Mouse (Mus musculus): ENCODE data around the gene Masp1.

Gene Masp1

DNA sequence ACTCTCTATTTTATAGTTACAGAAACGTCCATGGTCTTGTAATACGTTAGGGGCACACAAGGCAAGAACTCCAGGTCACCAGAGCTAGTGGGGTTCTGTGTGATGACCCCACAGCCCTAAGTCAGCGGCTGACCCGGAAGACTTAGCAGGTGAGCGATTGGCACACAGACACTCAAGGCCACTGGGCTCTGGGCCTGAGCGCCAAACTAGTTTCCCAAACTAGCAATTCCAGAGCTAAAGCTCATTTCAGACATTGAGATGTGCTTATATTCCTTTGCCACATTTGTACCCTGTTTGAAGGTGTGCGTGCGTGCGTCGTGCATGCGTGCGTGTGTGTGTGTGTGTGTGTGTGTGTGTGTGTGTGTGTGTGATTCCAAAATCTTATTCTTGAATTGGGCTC is 37.8 kb downstream of the Masp1 start:
- in situ Hi-C loops (cut with MboI; ENCODE audit: low pct_unique_long_range_greater_than_20kb in 1 of 2, low sequenced_read_pairs in 2 of 2, unreplicated experiment in 1 of 2): no loop called here

DNA sequence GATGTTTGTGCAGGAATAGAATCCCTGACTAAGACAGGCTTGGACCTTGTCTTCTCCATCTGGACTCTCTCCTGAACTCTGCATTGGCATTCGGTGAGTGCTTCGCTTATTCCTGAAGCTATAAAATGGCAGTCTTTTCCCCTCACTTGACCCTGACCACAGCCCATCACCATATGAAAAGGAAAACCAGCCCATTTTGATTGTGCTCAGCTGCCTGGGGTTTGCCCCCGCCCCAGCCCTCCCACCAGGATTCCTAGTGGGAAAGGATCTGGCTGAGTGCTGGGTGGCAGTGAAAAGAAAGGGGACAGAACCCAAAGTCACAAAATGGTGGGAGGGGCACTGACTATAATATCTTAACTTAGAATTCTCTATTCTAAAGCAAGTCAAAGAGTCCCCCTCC is 38.4 kb downstream of the Masp1 start:
- in situ Hi-C loops (cut with MboI; ENCODE audit: low pct_unique_long_range_greater_than_20kb in 1 of 2, low sequenced_read_pairs in 2 of 2, unreplicated experiment in 1 of 2): no loop called here

GRCm38 (mm10) chr16:23479872-23480603 is 40.6 kb downstream of the Masp1 start:
- in situ Hi-C loops (cut with MboI; ENCODE audit: low pct_unique_long_range_greater_than_20kb in 1 of 2, low sequenced_read_pairs in 2 of 2, unreplicated experiment in 1 of 2): no loop called here

DNA sequence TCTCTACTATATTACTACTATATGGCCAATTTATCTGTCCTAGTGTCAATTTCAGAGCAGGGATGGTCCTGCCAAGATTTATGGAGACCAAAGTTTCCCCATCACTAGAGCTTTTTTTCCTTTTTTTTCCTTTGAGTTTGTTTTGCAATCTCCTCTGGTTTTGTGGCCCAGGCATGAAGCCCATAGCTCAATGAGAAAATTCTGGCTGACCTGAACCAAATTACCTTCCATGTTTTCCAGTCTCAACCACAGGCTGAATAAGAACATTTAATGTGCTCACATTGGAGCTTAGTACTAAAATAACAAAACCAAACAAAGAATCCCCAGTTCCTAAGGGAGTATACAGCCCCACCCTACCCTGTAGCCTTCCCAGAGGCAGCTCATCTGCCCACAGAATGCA is 44.0 kb downstream of the Masp1 start:
- in situ Hi-C loops (cut with MboI; ENCODE audit: low pct_unique_long_range_greater_than_20kb in 1 of 2, low sequenced_read_pairs in 2 of 2, unreplicated experiment in 1 of 2): no loop called here

GRCm38 (mm10) chr16:23475651-23476050 is 45.0 kb downstream of the Masp1 start:
- in situ Hi-C loops (cut with MboI; ENCODE audit: low pct_unique_long_range_greater_than_20kb in 1 of 2, low sequenced_read_pairs in 2 of 2, unreplicated experiment in 1 of 2): no loop called here

- in situ Hi-C loops (cut with MboI; ENCODE audit: low pct_unique_long_range_greater_than_20kb in 1 of 2, low sequenced_read_pairs in 2 of 2, unreplicated experiment in 1 of 2): no loop called here
Observed at GRCm38 (mm10) chr16:23472046-23472445, 48.6 kb downstream of the Masp1 start.

- in situ Hi-C loops (cut with MboI; ENCODE audit: low pct_unique_long_range_greater_than_20kb in 1 of 2, low sequenced_read_pairs in 2 of 2, unreplicated experiment in 1 of 2): no loop called here
Observed at GRCm38 (mm10) chr16:23471551-23471950, 49.1 kb downstream of the Masp1 start.

DNA sequence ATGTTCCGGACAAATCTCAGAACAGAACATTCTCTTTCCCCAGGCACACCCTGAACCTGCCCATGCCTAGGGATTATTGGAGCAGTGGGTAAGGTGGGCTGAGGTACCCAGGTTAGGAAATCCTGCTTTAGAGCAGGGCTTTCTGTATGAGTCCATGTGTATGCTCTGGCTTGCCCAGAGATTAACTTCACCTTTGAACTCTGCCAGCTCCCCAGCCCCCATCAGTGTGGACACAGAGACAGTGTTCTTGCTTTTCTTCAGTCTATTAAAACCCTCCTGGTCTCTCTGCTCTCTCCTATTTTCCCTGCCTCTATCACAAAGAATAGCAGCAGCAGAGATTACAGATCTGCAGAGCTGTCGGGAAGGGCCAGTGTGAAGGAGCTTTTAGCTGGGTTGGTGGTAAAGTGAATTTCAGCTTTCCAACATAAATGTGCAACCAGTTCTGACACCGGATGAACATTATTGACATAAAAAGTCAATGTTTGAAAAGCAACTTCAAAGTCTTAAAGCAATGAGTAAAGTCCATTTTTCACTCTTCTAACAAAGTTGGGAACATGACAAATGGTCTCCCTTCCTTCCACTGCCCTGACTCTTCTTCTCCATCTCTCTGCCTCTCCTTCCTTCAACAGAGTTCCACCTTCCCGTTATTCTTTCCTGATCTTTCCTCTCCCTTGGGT is 56.8 kb downstream of the Masp1 start:
- in situ Hi-C loops (cut with MboI; ENCODE audit: low pct_unique_long_range_greater_than_20kb in 1 of 2, low sequenced_read_pairs in 2 of 2, unreplicated experiment in 1 of 2): no loop called here

DNA sequence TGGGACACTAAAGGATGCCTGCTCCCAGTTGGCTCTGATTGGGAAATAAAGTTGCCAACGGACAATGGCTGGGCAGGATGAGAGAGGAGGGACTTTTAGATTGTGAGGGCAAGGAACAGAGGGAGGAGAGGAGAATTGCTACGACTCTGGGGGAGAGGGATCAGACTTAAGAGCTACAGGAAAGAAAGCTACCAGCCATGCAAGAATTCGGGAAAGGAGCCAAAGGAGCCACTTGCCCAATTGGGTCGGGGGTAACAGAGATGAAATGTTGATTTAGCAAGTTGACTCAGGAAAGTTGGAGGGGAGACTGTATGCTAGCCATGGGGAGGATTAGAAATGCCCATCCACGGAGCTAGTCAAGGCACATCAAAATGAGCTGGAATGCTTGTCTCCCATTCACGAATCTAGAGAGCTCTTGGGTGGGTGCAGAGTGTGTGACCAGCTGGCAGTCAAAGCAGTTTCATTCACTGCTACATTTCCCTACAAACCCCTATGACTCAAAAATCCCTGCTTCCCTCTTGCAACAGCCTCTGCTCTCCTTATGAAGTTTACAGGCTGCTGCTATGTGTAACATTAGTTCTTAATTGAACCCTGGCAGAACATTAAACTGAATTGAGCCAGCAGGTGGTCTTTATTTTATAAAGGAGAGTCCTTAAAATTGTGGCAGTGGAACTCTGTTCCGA is 61.6 kb downstream of the Masp1 start:
- in situ Hi-C loops (cut with MboI; ENCODE audit: low pct_unique_long_range_greater_than_20kb in 1 of 2, low sequenced_read_pairs in 2 of 2, unreplicated experiment in 1 of 2): loop anchor here (10.0 kb wide), 3 partner anchors 86 to 496 kb away; no protein-coding TSS in a partner anchor

GRCm38 (mm10) chr16:23457338-23457737 is 63.3 kb downstream of the Masp1 start:
- in situ Hi-C loops (cut with MboI; ENCODE audit: low pct_unique_long_range_greater_than_20kb in 1 of 2, low sequenced_read_pairs in 2 of 2, unreplicated experiment in 1 of 2): loop anchor here (10.0 kb wide), 3 partner anchors 87 to 497 kb away; no protein-coding TSS in a partner anchor

DNA sequence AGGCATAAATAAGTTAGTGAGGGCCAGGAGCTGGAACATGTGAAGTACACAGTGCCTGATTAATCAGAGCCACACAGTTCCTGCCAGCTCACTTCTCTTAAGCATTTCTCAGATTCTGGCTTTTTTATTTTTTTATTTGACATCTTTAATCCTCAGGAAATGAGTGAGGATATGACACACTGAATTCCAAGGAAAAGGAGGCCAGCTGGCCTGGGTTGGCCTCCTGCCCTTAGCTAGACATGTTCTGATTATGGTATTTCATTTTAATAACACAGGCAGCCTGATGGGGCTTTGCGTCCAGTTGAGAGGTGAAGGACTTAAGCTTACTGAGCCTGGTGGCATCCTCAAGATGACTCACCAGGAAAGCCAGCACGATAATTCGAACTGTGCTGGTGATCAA is 64.1 kb downstream of the Masp1 start:
- in situ Hi-C loops (cut with MboI; ENCODE audit: low pct_unique_long_range_greater_than_20kb in 1 of 2, low sequenced_read_pairs in 2 of 2, unreplicated experiment in 1 of 2): loop anchor here (10.0 kb wide), 3 partner anchors 88 to 498 kb away; no protein-coding TSS in a partner anchor

GRCm38 (mm10) chr16:23454376-23454775 is 66.2 kb downstream of the Masp1 start:
- in situ Hi-C loops (cut with MboI; ENCODE audit: low pct_unique_long_range_greater_than_20kb in 1 of 2, low sequenced_read_pairs in 2 of 2, unreplicated experiment in 1 of 2): loop anchor here (10.0 kb wide), 3 partner anchors 90 to 500 kb away; no protein-coding TSS in a partner anchor

- in situ Hi-C loops (cut with MboI; ENCODE audit: low pct_unique_long_range_greater_than_20kb in 1 of 2, low sequenced_read_pairs in 2 of 2, unreplicated experiment in 1 of 2): loop anchor here (10.0 kb wide), 3 partner anchors 92 to 502 kb away; no protein-coding TSS in a partner anchor
Observed at GRCm38 (mm10) chr16:23452476-23452875, 68.1 kb downstream of the Masp1 start.

DNA sequence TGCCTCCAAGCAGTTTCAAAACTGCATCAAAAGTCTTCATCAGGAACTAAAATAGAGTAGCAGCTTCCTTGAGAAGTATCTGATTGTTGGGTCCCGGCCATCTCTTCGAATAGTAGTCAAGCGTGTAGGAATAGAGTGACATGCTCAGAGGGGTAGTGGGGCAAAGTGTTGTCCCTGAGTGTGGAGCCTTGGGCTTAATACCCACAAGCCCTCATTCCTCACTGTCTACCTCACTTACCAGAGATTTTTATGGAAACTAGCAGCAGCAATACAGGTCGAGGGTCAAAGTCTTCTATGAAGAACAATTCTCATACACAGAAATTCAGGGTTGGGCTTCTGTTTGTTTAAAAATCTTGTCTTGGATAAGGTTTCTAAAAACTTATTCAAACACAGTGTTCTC is 69.8 kb downstream of the Masp1 start:
- in situ Hi-C loops (cut with MboI; ENCODE audit: low pct_unique_long_range_greater_than_20kb in 1 of 2, low sequenced_read_pairs in 2 of 2, unreplicated experiment in 1 of 2): loop anchor here (10.0 kb wide), 3 partner anchors 94 to 504 kb away; no protein-coding TSS in a partner anchor

DNA sequence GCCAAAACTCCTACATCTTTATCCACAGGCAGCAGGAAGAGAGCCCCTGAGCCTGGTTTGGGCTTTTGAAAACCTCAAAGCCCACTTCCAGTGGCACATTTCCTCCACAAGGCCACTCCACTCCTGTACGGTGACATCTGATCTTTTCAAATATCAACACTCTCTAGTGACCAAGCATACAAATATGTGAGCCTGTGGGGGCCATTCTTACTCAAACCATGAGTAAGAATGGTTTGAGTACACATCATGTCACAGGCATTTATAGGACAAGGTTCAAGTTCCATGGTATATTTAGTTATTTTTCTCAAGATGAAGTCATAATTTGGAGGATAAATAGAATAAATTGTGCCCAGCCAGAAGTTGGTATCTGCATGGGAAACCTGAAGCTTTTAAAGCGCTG is 70.7 kb downstream of the Masp1 start:
- in situ Hi-C loops (cut with MboI; ENCODE audit: low pct_unique_long_range_greater_than_20kb in 1 of 2, low sequenced_read_pairs in 2 of 2, unreplicated experiment in 1 of 2): loop anchor here (10.0 kb wide), 4 partner anchors 95 to 505 kb away; partner anchors contain the start of gene Sst (in 1 of the 2)

DNA sequence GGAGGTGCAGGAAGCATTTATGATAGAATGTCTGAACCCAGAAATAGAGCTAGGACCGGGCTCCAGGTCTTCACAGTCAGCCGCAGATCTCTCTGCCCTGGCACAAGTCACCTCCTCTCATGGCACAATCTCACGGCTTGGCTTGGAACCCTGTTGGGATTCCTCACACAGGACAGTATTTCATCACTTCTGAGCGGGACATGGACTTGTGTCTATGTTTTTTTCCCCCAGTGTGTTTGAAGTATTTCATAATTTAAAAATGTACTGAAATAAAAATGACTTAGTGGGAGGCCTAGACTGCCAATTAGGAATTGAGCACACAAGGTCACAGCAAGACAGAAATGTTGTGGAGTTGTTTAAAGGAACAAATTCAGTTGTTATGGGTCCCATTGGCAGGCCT is 76.4 kb downstream of the Masp1 start:
- in situ Hi-C loops (cut with MboI; ENCODE audit: low pct_unique_long_range_greater_than_20kb in 1 of 2, low sequenced_read_pairs in 2 of 2, unreplicated experiment in 1 of 2): loop anchor here in 1 of 2 experiments (10.0 kb wide), 2 partner anchors 191 to 451 kb away; partner anchors contain the start of gene Sst

DNA sequence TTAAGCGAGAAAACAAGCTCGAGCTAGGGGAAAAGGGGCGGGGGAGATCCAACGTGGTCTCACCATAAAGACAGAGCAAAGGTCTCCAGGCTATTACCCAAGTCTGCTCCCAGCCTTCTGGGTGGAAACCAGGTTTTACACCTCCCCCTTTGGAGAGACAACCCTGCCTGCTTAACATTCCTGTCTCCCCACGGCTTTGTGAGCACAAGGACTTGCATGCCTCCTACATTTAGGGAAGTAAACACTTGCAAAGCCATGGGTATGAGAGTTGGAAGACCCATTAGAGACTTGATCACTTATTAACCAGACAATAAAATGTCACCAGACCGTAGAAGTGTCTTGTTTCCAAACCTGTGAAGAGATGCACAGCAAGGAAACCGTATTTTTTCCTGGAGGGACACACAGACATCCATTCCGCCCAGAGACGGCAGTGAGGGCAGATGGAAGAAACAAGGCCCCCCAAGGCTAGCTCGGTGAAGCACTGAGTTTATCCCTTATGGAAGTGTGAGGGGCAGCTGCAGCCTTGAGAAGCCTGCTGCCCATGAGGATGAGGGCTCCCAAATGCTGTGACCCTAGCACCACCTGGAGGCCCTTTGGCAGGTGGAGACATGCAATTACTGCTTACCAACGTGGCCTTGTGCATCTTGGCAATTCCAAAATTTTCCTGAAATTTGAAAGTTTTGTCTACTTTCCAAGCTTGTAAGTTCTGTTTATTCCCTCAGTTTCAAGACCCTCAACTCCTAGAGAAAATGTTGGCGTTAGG is 83.0 kb downstream of the Masp1 start:
- in situ Hi-C loops (cut with MboI; ENCODE audit: low pct_unique_long_range_greater_than_20kb in 1 of 2, low sequenced_read_pairs in 2 of 2, unreplicated experiment in 1 of 2): no loop called here

DNA sequence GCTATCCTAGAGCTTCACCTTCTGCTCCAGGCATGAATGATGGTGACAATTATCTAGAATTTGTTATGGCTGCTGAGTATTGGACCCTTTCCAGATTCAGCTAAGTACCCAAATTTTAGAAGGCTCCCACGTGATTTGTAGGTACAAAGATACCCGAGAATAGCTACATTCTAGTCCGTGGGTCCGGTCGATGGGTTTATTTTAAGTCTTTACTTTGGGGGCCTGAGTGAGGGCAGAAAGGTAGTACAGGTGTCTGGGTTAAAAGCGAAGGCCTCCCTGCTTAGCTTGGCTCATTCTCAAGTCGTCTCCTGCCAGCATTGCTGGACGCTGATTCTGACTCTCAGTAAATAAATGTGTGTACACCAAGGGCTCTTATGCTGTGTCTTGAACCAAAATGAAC is 90.6 kb downstream of the Masp1 start:
- in situ Hi-C loops (cut with MboI; ENCODE audit: low pct_unique_long_range_greater_than_20kb in 1 of 2, low sequenced_read_pairs in 2 of 2, unreplicated experiment in 1 of 2): no loop called here

All from mouse embryonic stem cell (cell line).